In the genomic region with DNA sequence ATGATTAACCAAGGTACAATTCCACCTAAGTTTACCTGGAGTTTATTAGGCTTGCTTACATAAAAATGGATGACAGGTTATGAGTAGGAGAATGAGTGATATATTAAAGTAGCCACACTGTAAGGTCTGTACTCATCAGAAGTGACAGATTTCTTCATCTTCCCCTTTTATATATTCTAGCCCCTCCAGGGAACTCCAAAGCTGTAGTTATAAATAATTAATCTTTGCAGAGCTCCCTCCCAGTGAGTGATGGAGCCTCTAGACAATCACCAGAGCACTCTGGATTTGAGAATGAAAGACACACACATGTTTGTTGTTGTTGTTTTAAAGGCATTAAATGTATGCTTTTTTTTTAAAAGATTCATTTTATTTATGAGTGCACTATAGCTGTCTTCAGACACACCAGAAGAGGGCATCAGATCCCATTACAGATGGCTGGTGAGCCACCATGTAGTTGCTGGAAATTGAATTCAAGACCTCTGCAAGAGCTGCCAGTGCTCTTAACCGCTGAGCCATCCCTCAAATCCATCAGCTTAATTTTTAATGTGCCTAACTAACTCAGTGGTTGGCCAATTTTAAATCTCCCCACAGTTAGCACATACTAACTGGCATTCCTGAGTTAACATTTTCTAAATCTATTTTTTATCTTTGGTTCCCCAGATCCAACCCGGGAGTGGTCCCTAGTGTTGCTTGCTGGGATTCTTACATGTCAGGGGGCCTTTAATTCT, we compare ENCODE assay signal across 17 mouse cellular contexts.
"Had no signal": no experiment of that assay in that cellular context is flagged by ENCODE, and none has a peak within 500 bp of the region (broad histone marks: within the 10 kb centered on the region; RNA-seq: fewer than 3 reads in every experiment).

No protein-coding gene starts in this region.

- H3K27ac ChIP-seq: left cerebral cortex, adult 2 months; liver, embryonic 13.5 days; lung, embryonic 15.5 days; macrophage; neural tube, embryonic 15.5 days had no signal

- H3K27me3 ChIP-seq: liver, embryonic 13.5 days; lung, embryonic 15.5 days; megakaryocyte, embryonic 14.5 days; neural tube, embryonic 15.5 days had no signal

- H3K4me1 ChIP-seq: liver, embryonic 13.5 days; lung, embryonic 15.5 days; megakaryocyte, embryonic 14.5 days; neural tube, embryonic 15.5 days had no signal

- H3K4me3 ChIP-seq: left cerebral cortex, adult 2 months; liver, embryonic 13.5 days; lung, embryonic 15.5 days; megakaryocyte, embryonic 14.5 days; myocyte; neural tube, embryonic 15.5 days had no signal

- H3K4me2 ChIP-seq: liver, embryonic 13.5 days; lung, embryonic 15.5 days; neural tube, embryonic 15.5 days had no signal

- DNase-seq: liver; liver, embryonic 13.5 days; liver, postnatal 0 days; lung, postnatal 14 days; right cerebral cortex, postnatal 4 days; spleen, adult 18-20 months; thymus, adult 18-20 months; thymus, postnatal 14 days had no signal

- H3K36me3 ChIP-seq: liver, embryonic 13.5 days; lung, embryonic 15.5 days; neural tube, embryonic 15.5 days had no signal

- ATAC-seq: hindbrain, embryonic 16.5 days; inflammation-experienced regulatory T-cells, adult 6 months; intestine, postnatal 0 days; liver, postnatal 0 days had no signal

- H3K9ac ChIP-seq: liver, embryonic 13.5 days; liver, postnatal 0 days; lung, embryonic 15.5 days; neural tube, embryonic 15.5 days had no signal

- H3K9me3 ChIP-seq: liver, embryonic 13.5 days; lung, embryonic 15.5 days; neural tube, embryonic 15.5 days had no signal
